Comparison of ENCODE assay signal across 9 mouse cellular contexts in genomic region chr2:158673493-158673892, GRCm38 (mm10). TPM values are rescaled to one million over a fixed set of nuclear protein-coding genes. Genes with fewer than 3 reads are reported as not detected.
DNase-seq lines count a peak whose midpoint lies in the region; ATAC-seq and TF ChIP-seq lines count a peak whose summit lies in the region.
"Had no signal": no experiment of that assay in that cellular context is flagged by ENCODE, and none has a peak within 500 bp of the region (broad histone marks: within the 10 kb centered on the region; RNA-seq: fewer than 3 reads in every experiment).

No protein-coding gene starts in this region.

- no peak overlapping the region for H3K4me3 ChIP-seq in heart, embryonic 10.5 days
- no peak overlapping the region for H3K4me3 ChIP-seq in forebrain, postnatal 0 days (ENCODE audit: low read depth, low read length)
- no peak overlapping the region for H3K4me3 ChIP-seq in neural tube, embryonic 12.5 days
- H3K4me3 ChIP-seq: embryonic facial prominence, embryonic 15.5 days had no signal

- DNase-seq in heart, embryonic 10.5 days (ENCODE audit: low spot score), result no peak
- DNase-seq in heart, postnatal 14 days, result no peak
- DNase-seq in A20 (ENCODE audit: low read depth, low spot score), result peak; percentile 95
- peak; percentile 60 for DNase-seq in forebrain, postnatal 0 days
- no peak for DNase-seq in cerebellum, postnatal 36 days
- DNase-seq in kidney, adult 8-10 months, result no peak

- H3K27me3 ChIP-seq in heart, embryonic 10.5 days (ENCODE audit: insufficient read depth, poor library complexity, severe bottlenecking), result peaks cover 28% of the 10 kb centered on the region
- H3K27me3 ChIP-seq in forebrain, postnatal 0 days (ENCODE audit: insufficient read depth, low read length), result no peaks in the 10 kb centered on the region
- H3K27me3 ChIP-seq in neural tube, embryonic 12.5 days (replicated peaks), result peaks cover 14% of the 10 kb centered on the region

- 60% methylated on average over 4 of the region's 4 CpGs for WGBS in heart, embryonic 10.5 days
- 48% methylated on average over 4 of the region's 4 CpGs for WGBS in forebrain, postnatal 0 days
- 57% methylated on average over 4 of the region's 4 CpGs for WGBS in neural tube, embryonic 12.5 days

- no peaks in the 10 kb centered on the region for H3K36me3 ChIP-seq in heart, embryonic 10.5 days
- H3K36me3 ChIP-seq in forebrain, postnatal 0 days (ENCODE audit: insufficient read depth), result no peaks in the 10 kb centered on the region
- no peaks in the 10 kb centered on the region for H3K36me3 ChIP-seq in neural tube, embryonic 12.5 days
- H3K36me3 ChIP-seq: embryonic facial prominence, embryonic 15.5 days had no signal

- H3K4me2 ChIP-seq in forebrain, postnatal 0 days (ENCODE audit: low read depth), result no peak overlapping the region
- H3K4me2 ChIP-seq in neural tube, embryonic 12.5 days (replicated peaks), result no peak overlapping the region
- H3K4me2 ChIP-seq: embryonic facial prominence, embryonic 15.5 days had no signal

- H3K9ac ChIP-seq in forebrain, postnatal 0 days, result no peak overlapping the region
- H3K9ac ChIP-seq in neural tube, embryonic 12.5 days, result no peak overlapping the region
- H3K9ac ChIP-seq: embryonic facial prominence, embryonic 15.5 days had no signal

- no peaks in the 10 kb centered on the region for H3K9me3 ChIP-seq in heart, embryonic 10.5 days
- no peaks in the 10 kb centered on the region for H3K9me3 ChIP-seq in forebrain, postnatal 0 days (ENCODE audit: low read length)
- H3K9me3 ChIP-seq in neural tube, embryonic 12.5 days, result no peaks in the 10 kb centered on the region
- H3K9me3 ChIP-seq: embryonic facial prominence, embryonic 15.5 days had no signal

- TF ChIP-seq CTCF in forebrain, postnatal 0 days (IDR thresholded peaks at IDR 0.05; ENCODE audit: low read depth), result no peak

- H3K27ac ChIP-seq in heart, embryonic 10.5 days, result 0 out of 2 replicates have a peak overlapping the region, but pooled peaks have one; percentile 25
- H3K27ac ChIP-seq in forebrain, postnatal 0 days (ENCODE audit: low read depth, low read length), result peak overlapping the region; percentile 29; the same call in 1 of the 2 replicates
- H3K27ac ChIP-seq in neural tube, embryonic 12.5 days, result no peak overlapping the region
- H3K27ac ChIP-seq: embryonic facial prominence, embryonic 15.5 days had no signal

- intact Hi-C loops in heart, postnatal 14 days (cut with DNase I), result loop anchor here (2.0 kb wide), 1 partner anchor 13 kb away; no protein-coding TSS in a partner anchor

- ATAC-seq in forebrain, postnatal 0 days, result 0 out of 2 replicates have a peak, but pooled peaks have one; percentile 14
- peak; percentile 32; the same call in 1 of the 2 replicates for ATAC-seq in neural tube, embryonic 12.5 days (ENCODE audit: low FRiP score, low read depth)
- no peak for ATAC-seq in frontal cortex, adult (ENCODE audit: low TSS enrichment)

- H3K4me1 ChIP-seq in heart, embryonic 10.5 days, result peaks cover 42% of the 10 kb centered on the region
- peaks cover 12% of the 10 kb centered on the region for H3K4me1 ChIP-seq in forebrain, postnatal 0 days (ENCODE audit: insufficient read depth)
- peaks cover 15% of the 10 kb centered on the region for H3K4me1 ChIP-seq in neural tube, embryonic 12.5 days

RNA-seq across cellular contexts. Expression of gene Ppp1r16b, which starts 8.3 kb away (rescaled TPM):
- 4.1 and 4.7 TPM in 2 replicates for polyA plus RNA-seq in heart, embryonic 10.5 days (2016; fragmentation: Nextera tagmentation; extraction: Ambion mirVana)
- 10 to 100 TPM; 17.0 to 20.2 TPM for total RNA-seq in heart, postnatal 14 days (2021)
- 25.2 and 27.2 TPM in 2 replicates for total RNA-seq in forebrain, postnatal 0 days (2014; rRNA removed)
- polyA plus RNA-seq in forebrain, postnatal 0 days (2015; fragmentation: Nextera tagmentation; extraction: Ambion mirVana), result 23.1 and 28.4 TPM in 2 replicates
- 4.2 and 4.5 TPM in 2 replicates for polyA plus RNA-seq in neural tube, embryonic 12.5 days (2016; fragmentation: Nextera tagmentation; extraction: Ambion mirVana)

RNA-seq across cellular contexts. Expression of gene Actr5, which starts 48.8 kb away (rescaled TPM):
- 8.5 and 12.7 TPM in 2 replicates for polyA plus RNA-seq in heart, embryonic 10.5 days (2016; fragmentation: Nextera tagmentation; extraction: Ambion mirVana)
- 1 to 10 TPM; 6.9 to 8.9 TPM for total RNA-seq in heart, postnatal 14 days (2021)
- total RNA-seq in forebrain, postnatal 0 days (2014; rRNA removed), result 16.5 and 30.8 TPM in 2 replicates
- polyA plus RNA-seq in forebrain, postnatal 0 days (2015; fragmentation: Nextera tagmentation; extraction: Ambion mirVana), result 8.0 and 8.2 TPM in 2 replicates
- 20.3 and 20.5 TPM in 2 replicates for polyA plus RNA-seq in neural tube, embryonic 12.5 days (2016; fragmentation: Nextera tagmentation; extraction: Ambion mirVana)

Comparison
In these comparisons a context has a peak if more than half of its experiments do, and no peak if none do; other contexts are left out.
1. DNase-seq: peak in A20 (single experiment) and forebrain, postnatal 0 days (single experiment); none in heart, embryonic 10.5 days (single experiment), heart, postnatal 14 days (0 of 2), cerebellum, postnatal 36 days (0 of 2) and kidney, adult 8-10 months (0 of 2).